Mouse (Mus musculus) hindbrain, embryonic 16.5 days (tissue): ENCODE results near the gene Mxd1. TPM values are rescaled to one million over a fixed set of nuclear protein-coding genes. Genes with fewer than 3 reads are reported as not detected.

Experiments used
- ATAC-seq: fragments of 200-750 bp; cut with Nextera tagmentation; 2 replicates; pipeline ENCODE4 v1.8.0; 2017; ENCODE audit warnings: moderate TSS enrichment, moderate library complexity
- H3K27ac ChIP-seq: fragments of 300-500 bp; sonication (generic); 2 replicates; pipeline ENCODE4 v1.5.1; 2014; ENCODE audit warnings: low read depth, mild to moderate bottlenecking, control low read depth, low read length, moderate library complexity
- H3K27me3 ChIP-seq: fragments of 300-500 bp; sonication (generic); replicated peaks from 2 replicates; pipeline ENCODE4 v1.6.1; 2014; ENCODE audit warnings: low read length; ENCODE audit not compliant: control insufficient read depth, insufficient read depth
- H3K36me3 ChIP-seq: fragments of 300-500 bp; sonication (generic); 2 replicates; pipeline ENCODE4 v1.6.1; 2014; ENCODE audit warnings: mild to moderate bottlenecking, low read length, moderate library complexity, mixed read lengths; ENCODE audit not compliant: control insufficient read depth, insufficient read depth
- H3K4me1 ChIP-seq: fragments of 300-500 bp; sonication (generic); 2 replicates; pipeline ENCODE4 v1.6.1; 2014; ENCODE audit warnings: low read depth, low read length; ENCODE audit not compliant: control insufficient read depth, insufficient read depth
- H3K4me2 ChIP-seq: fragments of 300-500 bp; sonication (generic); 2 replicates; pipeline ENCODE4 v1.6.1; 2014; ENCODE audit warnings: mild to moderate bottlenecking, low read length, control low read depth, moderate library complexity
- H3K4me3 ChIP-seq: fragments of 300-500 bp; sonication (generic); 2 replicates; pipeline ENCODE4 v1.5.1; 2014; ENCODE audit warnings: mild to moderate bottlenecking, low read length, control low read depth, moderate library complexity
- H3K9ac ChIP-seq: fragments of 300-500 bp; sonication (generic); 2 replicates; pipeline ENCODE4 v1.6.1; 2014; ENCODE audit warnings: low read depth, mild to moderate bottlenecking, control low read depth, low read length, moderate library complexity
- H3K9me3 ChIP-seq: fragments of 300-500 bp; sonication (generic); 2 replicates; pipeline ENCODE4 v1.6.1; 2014; ENCODE audit warnings: mild to moderate bottlenecking, low read length, moderate library complexity; ENCODE audit not compliant: control insufficient read depth
- WGBS: fragments of 180-500 bp; shearing (Covaris S2); extraction: QIAGEN DNeasy Blood & Tissue Kit; methylation state at CpG from one replicate; pipeline ENCODE4 v1.1.7; 2014; 5-methylcytosine and 5-hydroxymethylcytosine counted together
- polyA plus RNA-seq: library from polyadenylated mRNA; unstranded; fragments of >200 nt; fragmentation: Nextera tagmentation; extraction: Ambion mirVana; gene quantifications from 2 replicates; pipeline ENCODE4 v1.2.1, GENCODE M21; 2015

Mxd1 gene
- polyA plus RNA-seq, 1 experiment from 2014 or later = 16.1 TPM

DNA sequence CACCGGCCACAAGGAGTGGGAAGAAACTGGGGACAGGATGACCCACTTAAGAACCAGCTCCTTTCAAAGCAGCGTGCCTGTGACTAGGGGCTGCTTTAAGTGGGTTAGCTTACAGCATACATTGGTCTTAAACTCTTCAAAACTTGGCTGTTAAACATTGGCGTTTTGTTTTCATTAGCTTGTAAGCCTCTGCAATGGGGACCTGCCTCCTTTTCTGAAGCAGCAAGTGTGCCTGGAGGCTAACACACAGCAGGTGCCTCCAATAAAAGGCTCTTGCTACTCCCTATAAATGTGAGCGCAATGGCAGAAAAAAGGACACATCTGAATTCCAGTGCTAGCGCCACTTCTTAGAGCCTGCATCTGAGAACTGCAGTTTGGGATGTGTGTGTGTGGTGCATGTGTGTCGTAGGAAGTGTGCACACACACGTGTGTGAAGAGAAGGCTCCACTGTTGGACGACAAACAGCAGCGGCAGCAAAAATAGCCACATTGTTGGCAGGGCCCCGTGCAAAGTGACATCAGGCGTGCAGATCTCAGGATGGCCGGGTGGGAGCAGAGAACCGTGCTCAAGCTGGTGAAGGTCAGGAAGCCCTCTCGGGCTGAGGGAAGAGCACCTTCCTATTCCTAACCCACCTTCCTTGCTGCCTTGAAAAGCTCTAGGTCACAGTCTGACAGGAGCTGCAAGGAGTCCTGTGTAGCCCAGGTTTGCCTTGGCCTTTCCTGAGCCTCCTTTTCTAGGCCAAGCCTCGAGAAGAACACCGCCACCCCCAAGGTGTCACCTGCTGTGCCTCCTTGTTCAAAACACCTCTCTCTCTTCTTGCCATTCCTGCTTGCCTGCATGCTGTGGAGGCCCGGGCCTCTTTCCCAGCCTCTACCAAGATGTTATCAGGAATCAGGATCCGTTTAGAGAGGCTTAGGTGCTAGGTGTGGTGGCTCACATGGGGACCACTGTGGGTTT, 44.6 kb downstream of the Mxd1 start:
- Histone ChIP-seq H3K36me3 (no peaks in the 10 kb centered on the region), H3K4me3 (no peak overlapping the region), H3K4me2 (no peak overlapping the region), H3K9ac (no peak overlapping the region), H3K9me3 (no peaks in the 10 kb centered on the region), H3K27me3 (no peaks in the 10 kb centered on the region), H3K4me1 (no peaks in the 10 kb centered on the region), H3K27ac (no peak overlapping the region)
- WGBS = 60% methylated on average over 18 of the region's 18 CpGs
- no peak for ATAC-seq

GRCm38 (mm10) chr6:86623201-86623600, 45.8 kb downstream of the Mxd1 start:
- no peaks in the 10 kb centered on the region for H3K36me3 ChIP-seq
- H3K27ac ChIP-seq = no peak overlapping the region
- ATAC-seq = no peak
- no peak overlapping the region for H3K4me3 ChIP-seq
- H3K27me3 ChIP-seq = no peaks in the 10 kb centered on the region
- no peak overlapping the region for H3K9ac ChIP-seq
- no peaks in the 10 kb centered on the region for H3K4me1 ChIP-seq
- H3K4me2 ChIP-seq = no peak overlapping the region
- 85% methylated on average over 4 of the region's 4 CpGs for WGBS
- no peaks in the 10 kb centered on the region for H3K9me3 ChIP-seq

DNA sequence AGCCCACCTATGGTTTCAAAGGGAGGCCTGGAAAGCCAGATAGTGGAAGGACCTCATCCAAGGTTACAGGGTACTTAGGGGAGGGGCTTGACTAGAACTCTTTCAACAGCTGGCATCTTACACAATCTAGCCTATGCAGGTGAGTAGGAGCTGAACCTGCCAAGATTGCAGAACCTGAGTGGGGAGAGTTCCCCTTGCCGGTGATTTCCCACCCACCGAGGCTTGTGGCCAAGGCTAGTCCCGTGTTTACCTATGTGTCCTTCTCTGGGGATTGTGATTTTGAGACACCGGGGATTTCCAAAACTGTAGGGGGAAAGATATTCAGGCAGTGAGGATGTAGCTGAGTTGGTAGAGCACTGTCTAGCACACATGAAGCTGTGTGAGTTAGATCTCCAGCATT, 53.7 kb downstream of the Mxd1 start:
- 97% methylated on average over 4 of the region's 4 CpGs for WGBS
- Histone ChIP-seq H3K4me3 (no peak overlapping the region), H3K9ac (no peak overlapping the region), H3K4me1 (no peaks in the 10 kb centered on the region), H3K27ac (no peak overlapping the region), H3K36me3 (no peaks in the 10 kb centered on the region), H3K4me2 (no peak overlapping the region), H3K27me3 (no peaks in the 10 kb centered on the region), H3K9me3 (no peaks in the 10 kb centered on the region)
- ATAC-seq = no peak

DNA sequence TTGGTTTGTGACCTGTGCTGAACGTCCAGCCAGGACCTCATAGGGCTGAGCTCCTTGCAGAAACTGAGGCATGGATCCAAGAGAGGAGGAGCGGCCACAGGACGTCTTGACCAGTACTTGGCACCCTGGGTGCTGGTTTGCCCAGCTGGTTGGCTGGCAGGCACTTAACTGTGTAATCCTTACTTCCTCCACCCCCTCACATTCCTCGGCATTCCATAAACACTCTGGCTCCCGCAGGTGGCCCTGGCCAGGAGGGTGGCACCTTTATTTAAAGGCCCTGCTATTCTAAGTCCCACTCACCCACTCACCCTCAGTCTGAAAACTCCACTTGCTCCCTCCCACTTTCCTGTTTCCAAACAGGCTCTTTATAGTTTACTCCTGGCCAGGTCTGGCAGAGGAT, 58.2 kb downstream of the Mxd1 start:
- Histone ChIP-seq H3K27me3 (no peaks in the 10 kb centered on the region), H3K4me1 (no peaks in the 10 kb centered on the region), H3K27ac (no peak overlapping the region), H3K9me3 (no peaks in the 10 kb centered on the region), H3K36me3 (no peaks in the 10 kb centered on the region), H3K4me3 (no peak overlapping the region), H3K9ac (no peak overlapping the region), H3K4me2 (no peak overlapping the region)
- 68% methylated on average over 4 of the region's 5 CpGs for whole genome bisulfite sequencing
- ATAC-seq = no peak

GRCm38 (mm10) chr6:86609235-86609634, 59.7 kb downstream of the Mxd1 start:
- H3K36me3 ChIP-seq = no peaks in the 10 kb centered on the region
- no peaks in the 10 kb centered on the region for H3K4me1 ChIP-seq
- no peak overlapping the region for H3K4me3 ChIP-seq
- H3K27ac ChIP-seq = no peak overlapping the region
- no peaks in the 10 kb centered on the region for H3K9me3 ChIP-seq
- ATAC-seq = no peak
- H3K27me3 ChIP-seq = no peaks in the 10 kb centered on the region
- H3K4me2 ChIP-seq = no peak overlapping the region
- no peak overlapping the region for H3K9ac ChIP-seq
- 87% methylated on average over 6 of the region's 6 CpGs for WGBS

DNA sequence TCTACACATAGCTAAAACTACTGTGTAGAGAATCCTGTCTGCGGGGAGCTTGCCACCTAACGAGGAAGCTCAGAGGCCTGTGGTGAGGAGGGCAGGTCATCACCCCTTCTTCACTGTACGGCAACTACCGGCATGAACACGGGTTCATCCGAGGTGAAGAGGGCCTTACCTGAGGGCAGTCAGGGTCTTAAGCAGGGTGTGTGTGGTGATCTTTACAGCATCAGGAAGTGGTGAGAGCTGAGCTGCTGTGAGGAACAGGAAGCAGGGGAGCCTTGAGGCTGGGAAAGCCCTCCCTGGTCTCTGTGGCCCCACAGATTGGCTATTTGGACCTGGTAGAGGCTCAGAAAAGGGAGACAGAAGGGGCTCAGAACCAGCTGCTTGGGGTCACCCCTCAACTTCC, 61.5 kb downstream of the Mxd1 start:
- ATAC-seq = no peak
- H3K4me3 ChIP-seq = no peak overlapping the region
- H3K9me3 ChIP-seq = no peaks in the 10 kb centered on the region

DNA sequence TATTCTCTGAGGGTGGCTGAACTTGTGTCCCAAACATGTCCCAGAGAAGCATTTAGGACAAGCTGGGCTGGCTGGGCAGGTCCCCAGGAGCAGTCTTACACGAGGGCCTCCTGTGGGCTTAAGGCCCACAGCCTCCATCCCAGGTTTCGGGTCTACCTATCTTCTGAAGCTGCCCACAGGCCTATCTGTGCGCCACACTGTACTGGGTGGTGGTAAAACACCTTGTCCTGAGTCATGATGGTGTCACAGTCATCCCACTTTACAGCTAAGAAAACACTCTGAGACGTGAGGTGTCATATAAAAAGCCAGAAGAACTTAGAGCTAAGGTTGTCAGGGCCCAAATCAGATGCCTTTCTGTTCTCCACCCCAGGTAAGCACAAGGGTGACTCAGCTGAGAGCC, 62.7 kb downstream of the Mxd1 start:
- H3K9ac ChIP-seq = no peak overlapping the region
- H3K4me2 ChIP-seq = no peak overlapping the region
- H3K27ac ChIP-seq = no peak overlapping the region
- no peak for ATAC-seq
- 84% methylated on average over 4 of the region's 4 CpGs for WGBS
- no peak overlapping the region for H3K4me3 ChIP-seq
- no peaks in the 10 kb centered on the region for H3K4me1 ChIP-seq
- H3K27me3 ChIP-seq = no peaks in the 10 kb centered on the region
- H3K36me3 ChIP-seq = no peaks in the 10 kb centered on the region
- H3K9me3 ChIP-seq = no peaks in the 10 kb centered on the region

More for the DNA sequence above, 61.5 kb downstream of the Mxd1 start:
- Histone ChIP-seq H3K27ac (no peak overlapping the region), H3K4me1 (no peaks in the 10 kb centered on the region), H3K27me3 (no peaks in the 10 kb centered on the region), H3K4me2 (no peak overlapping the region), H3K36me3 (no peaks in the 10 kb centered on the region), H3K9ac (no peak overlapping the region)
- WGBS = 82% methylated on average over 6 of the region's 6 CpGs

- ATAC-seq = no peak
- peaks cover 2% of the 10 kb centered on the region; the same call in 1 of the 2 replicates for H3K4me1 ChIP-seq
- no peak overlapping the region for H3K4me3 ChIP-seq
- no peaks in the 10 kb centered on the region for H3K27me3 ChIP-seq
- no peak overlapping the region for H3K9ac ChIP-seq
- 68% methylated on average over 7 of the region's 7 CpGs for WGBS
- no peaks in the 10 kb centered on the region for H3K9me3 ChIP-seq
- H3K36me3 ChIP-seq = no peaks in the 10 kb centered on the region
- no peak overlapping the region for H3K27ac ChIP-seq
- no peak overlapping the region for H3K4me2 ChIP-seq
These were observed 63.7 kb downstream of the Mxd1 start for GRCm38 (mm10) chr6:86605260-86605659.

- Histone ChIP-seq H3K27me3 (no peaks in the 10 kb centered on the region), H3K4me1 (peaks cover 7% of the 10 kb centered on the region), H3K9ac (no peak overlapping the region), H3K27ac (no peak overlapping the region), H3K36me3 (no peaks in the 10 kb centered on the region), H3K4me2 (no peak overlapping the region), H3K9me3 (no peaks in the 10 kb centered on the region), H3K4me3 (no peak overlapping the region)
- ATAC-seq = no peak; the same call in 1 of the 2 replicates
- WGBS = 57% methylated on average over 6 of the region's 6 CpGs
These were observed 69.0 kb downstream of the Mxd1 start for GRCm38 (mm10) chr6:86599951-86600414.
